Mouse (Mus musculus): ENCODE measurements around the gene 6030468B19Rik. TPM values are rescaled to one million over a fixed set of nuclear protein-coding genes. Genes with fewer than 3 reads are reported as not detected.
A peak's percentile ranks its signal among the peaks of the same experiment; 100 is the strongest.
"Not testable (repeated sequence)": the region's sequence is repeated elsewhere in the genome, so short reads cannot be mapped to it uniquely, and the experiment has no call there.

Gene 6030468B19Rik
- total RNA-seq, 2 experiments from 2014 or later = not detected

DNA sequence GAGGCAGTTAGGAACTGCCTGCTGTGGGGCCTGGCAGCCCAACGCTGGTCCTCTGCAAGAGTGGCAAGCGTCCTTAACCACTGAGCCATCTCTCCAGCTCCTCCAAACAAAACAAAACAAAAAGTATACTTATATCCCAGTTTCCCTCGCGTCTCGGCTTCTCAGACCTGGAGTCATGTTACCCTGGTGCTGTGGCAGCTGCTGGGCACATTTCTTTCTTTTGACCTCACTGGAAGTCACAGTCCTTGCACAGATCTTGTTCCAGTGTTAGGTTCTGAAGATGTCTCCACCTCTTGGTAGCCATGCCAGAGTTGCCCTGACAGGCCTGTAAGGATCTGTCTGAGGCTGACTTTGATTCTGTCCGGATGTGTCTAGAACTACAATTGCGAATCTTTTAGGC is 4.2 kb downstream of the 6030468B19Rik start:
- DNase-seq (ENCODE audit: low spot score in 2 of 2) = no peak

DNA sequence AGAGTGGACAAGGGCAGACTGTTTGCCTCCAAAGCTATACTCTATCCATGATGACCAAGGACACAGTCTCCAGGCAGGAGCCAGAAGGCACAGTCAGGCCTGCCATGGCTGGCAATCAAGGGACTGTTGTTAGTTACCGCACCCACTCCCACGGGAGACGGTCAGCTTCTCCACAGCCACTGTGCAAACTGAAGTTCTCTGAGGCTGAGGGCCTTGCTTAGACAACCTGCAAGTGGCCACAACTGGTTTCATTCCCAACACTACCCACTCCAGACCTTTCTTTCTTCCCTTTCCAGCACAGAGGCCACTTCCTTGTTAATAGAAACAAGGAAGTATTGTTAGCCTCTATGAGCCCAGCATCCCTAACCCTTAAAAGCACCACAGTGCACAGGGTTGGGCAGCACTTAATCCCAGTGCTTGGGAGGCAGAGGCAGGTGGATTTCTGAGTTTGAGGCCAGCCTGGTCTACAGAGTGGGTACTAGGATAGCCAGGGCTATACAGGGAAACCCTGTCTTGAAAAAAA is 5.8 kb downstream of the 6030468B19Rik start:
- no peak for DNase-seq (ENCODE audit: low spot score in 2 of 2)

DNA sequence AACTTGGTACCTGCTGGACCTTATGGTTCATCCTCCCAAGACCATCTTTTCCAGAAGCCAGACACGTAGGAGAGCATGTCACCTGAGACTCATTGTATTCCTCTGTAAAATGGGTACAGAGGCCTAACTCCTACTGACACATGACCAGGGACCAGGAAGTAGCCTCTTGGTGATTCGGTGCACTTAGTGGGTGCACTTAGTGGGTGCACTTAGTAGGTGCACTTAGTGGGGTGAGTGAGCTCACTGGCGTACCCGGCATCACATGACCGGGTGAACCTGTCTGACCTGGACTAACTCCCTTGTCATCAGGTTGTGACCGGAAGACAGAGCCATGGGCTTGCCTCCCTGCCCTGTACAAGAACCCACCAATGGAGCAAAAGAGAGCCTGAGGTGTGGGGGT is 9.3 kb downstream of the 6030468B19Rik start:
- DNase-seq (ENCODE audit: low spot score in 2 of 2) = no peak

DNA sequence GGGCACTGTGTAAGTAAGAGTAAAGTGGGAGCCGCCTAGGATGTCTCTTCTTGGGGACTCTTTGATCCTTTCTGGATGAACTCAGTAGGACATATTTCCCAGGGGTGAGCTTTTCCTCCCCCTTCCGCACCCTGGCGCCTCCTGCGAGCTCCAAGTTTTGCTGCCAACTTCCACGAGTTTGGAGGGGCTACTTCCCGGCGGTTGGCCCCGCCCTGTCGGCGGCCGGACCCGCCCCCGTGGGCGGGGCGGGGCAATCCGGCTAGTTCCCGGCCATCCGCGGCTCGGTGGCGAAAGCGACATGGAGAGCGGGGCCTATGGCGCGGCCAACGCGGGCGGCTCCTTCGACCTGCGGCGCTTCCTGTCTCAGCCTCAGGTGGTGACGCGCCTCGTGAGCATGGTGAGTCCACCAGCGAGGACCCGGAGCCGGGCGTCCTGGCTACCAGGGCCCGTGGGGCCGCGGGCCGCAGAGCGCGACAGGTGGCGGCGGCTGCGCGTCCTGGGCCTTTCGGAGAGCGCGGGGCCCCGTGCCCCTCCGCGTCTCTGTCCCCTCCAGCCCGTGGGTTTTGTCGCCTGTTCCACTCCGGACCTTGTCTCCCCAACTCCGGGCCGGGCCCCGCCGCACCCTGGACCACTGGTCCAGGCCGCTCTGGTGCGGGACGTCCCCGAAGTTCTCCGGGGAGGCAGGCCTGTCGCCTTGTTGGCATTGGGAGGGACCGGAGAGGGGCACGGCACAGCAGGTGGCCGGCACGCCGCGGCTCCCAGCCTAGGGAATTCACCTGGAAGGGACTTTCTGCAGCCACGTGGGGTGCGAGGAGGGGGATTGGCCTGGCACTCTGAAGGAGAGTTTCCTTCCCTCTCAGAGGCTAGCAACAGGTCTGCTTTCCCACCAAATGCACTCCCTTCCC is 12.2 kb downstream of the 6030468B19Rik start, which contains the start of the genes Gm20708 and Syngr2:
Gene Gm20708, plus strand, starts transcription at position 262 of the 905 bp plus-strand sequence.
Gene Syngr2, plus strand, starts transcription at position 262 of the 905 bp plus-strand sequence.
- DNase-seq (ENCODE audit: low spot score in 2 of 2) = peak; percentile 75 to 82

DNA sequence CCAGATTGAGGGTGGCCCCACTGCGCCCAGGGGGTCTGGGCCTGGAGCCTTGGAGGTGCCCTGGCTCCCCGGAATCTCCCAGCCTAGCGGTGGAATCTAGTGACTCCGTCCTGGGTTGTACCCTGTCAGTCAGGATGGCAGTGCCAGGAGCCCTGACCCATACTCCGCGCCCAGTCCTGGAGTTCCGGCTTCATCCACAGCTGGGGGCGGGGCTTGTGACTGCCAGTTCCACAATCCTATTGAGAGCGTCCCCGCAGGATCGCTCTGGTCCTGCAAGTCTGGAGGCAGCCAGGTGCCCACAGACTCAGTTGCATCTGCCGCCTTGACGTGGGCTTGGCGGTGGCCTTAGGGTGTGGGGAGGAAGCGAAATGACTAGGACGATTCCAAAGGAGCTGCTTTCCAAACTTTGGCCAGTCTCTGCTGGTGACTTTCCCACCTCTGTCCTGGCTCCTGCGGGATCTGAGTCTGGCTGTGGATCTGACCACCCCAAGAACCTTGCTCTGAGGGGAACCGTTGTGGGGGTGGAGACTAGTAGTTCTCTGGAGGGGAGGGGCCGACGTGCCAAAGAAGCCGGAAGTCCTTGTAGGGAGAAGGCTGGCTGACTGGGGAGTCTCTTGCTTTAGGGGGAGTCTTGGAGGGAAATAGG is 13.1 kb downstream of the 6030468B19Rik start:
- peak; percentile 86 for DNase-seq (ENCODE audit: low spot score in 2 of 2)

DNA sequence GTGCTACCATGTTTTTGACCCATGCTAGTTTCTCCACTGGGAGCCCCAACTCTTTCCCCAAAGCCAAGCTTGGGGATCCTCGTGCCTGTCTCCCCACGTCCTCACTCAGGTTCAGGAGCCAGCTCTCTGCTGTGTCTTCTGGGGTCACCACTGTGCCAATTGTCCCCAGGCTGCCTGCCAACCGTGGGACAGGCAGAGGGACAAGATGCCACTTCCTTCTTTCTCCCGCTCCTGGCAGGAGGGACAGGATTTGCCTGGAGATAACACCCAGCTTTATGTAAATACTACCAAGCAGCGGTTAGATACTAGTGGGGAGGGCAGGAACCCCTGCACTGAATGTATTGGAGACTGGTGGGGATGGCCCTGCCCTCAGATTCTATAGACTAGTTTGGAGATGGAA is 16.4 kb downstream of the 6030468B19Rik start:
- no peak for DNase-seq (ENCODE audit: low spot score in 2 of 2)

DNA sequence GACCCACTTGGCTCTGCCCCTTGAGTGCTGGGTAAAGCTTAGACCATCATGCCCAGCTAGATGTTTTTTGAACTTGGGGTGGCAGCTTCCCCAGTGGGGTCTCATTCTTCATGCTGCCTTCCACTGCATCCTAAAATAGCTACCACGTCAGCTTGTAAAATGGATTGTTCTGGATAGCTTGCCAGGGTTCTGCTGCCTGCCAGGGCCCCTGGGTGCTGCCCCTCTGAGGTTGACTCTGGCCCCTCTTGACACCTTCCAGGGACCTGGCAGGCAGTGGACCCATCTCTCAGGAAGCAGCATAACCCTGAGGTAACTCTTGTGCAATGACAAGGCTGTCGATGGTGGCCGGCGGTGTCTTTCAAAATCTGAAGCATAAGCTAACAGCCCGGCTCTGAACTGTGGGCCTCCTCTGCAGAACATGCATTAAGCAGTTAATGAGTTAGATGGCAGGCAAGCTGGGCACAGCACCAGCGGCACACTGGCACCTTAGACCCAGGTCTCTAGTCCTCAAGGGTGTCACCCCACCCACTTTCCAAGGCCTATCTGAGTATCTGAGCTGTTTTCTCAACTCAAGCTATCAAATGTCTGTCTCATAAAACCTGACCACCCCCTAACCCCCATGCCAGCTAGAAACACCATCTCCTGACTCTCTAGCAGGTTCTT is 17.4 kb downstream of the 6030468B19Rik start:
- DNase-seq (ENCODE audit: low spot score in 2 of 2) = no peak

DNA sequence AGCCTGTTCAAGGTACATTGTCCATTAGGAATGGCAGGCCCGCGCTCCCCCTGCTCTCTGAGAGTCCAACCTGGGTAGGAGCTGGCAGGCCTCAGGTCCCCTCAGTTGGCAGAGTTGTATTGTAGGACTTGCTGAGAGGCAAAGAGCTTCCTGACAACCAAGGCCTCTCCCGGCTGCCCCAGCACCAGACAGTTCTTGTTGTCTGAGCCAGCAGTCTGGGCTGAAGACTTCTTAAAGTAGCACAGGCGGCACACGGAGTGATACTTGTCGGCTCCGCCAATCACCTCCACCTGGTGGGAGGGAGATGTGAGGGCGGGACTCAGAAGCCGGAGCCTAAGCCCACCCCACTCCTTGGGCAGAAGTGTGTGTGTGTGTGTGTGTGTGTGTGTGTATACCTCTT is 18.4 kb downstream of the 6030468B19Rik start:
- DNase-seq (ENCODE audit: low spot score in 2 of 2) = not testable (repeated sequence)

DNA sequence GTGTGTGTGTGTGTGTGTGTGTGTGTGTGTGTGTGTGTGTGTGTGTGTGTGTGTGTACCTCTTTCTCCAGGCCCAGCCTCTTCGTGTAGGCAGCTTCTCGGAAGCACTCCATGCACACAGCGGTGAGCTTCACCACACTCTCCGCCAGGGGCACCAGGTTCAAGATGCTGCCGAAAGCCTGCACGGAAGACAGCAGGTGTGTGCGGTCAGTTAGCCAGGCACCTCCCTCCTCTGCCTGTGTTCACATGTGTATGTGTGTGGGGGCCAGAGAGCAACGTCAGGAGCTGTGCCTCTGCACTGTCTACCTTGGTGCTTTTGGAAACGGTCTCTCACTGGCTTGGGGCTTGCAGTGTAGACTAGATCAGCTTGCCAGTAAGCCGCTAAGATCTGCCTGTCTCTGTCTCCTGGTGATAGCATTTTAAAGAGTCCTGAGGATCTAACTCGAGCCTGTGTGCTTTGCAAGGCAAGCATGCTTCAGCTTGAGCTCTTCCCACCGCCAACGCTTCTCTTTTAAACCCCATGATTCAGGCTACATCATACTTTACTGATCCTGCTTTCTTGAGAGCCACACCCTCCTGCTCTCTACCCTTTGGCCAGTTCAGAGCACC is 19.0 kb downstream of the 6030468B19Rik start:
- DNase-seq (ENCODE audit: low spot score in 2 of 2) = no peak

DNA sequence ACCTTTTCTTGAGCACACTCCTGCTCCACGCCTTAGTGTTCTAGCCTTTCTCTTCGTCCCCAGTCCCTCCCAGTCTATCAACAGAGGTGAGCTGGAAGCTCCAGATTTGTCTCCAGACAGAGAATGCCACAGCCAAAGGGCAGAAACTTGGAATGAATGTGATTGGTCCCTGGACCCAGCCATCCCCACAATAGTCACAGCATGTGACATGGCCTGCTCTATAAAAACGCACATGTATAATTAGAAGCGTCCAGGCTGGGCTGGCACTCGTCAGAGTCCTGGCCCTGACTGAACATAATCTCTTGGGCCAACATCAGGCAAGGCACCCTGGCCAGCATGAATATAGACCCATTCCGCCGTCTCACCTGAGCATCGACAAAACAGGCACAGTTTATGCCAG is 21.6 kb downstream of the 6030468B19Rik start:
- no peak for DNase-seq (ENCODE audit: low spot score in 2 of 2)

DNA sequence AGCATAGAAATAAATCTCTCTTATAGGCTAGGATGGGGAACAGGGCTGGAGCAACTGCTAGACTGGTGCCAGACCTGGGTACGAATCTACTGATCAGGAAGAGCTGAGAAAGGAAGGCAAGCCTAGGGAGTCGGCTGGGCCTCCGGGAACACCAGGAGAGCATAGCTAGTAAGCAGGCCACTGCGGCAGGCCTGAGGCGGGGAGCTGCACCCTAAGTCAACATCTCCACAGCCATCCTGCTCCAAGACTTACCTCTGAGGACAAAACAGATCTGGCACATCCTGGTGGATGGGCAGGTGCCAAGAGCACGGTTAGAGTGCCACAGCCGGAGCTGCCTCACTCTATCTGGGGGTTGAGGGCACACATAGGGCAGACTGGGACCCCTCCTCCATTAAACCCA is 22.7 kb downstream of the 6030468B19Rik start:
- DNase-seq (ENCODE audit: low spot score in 2 of 2) = no peak

DNA sequence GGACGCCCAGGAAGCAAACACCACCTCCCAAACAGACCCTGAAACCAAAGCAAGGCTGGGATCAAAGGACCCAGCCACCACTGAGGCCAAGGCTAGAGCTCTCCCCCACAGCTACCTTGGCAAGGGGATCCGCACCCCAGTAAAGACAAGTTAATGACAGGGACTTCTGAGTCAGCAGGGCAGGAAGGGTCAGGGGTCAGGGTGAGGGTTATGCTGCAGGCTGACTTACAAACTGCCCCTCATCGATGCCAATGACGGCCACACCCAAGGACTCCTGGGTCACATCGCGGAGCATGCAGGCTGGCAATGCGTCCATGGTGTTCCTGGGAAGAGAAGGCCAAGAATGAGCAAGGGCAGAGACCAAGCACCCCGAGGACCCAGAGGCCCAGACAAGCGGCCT is 24.4 kb downstream of the 6030468B19Rik start:
- DNase-seq (ENCODE audit: low spot score in 2 of 2) = no peak

DNA sequence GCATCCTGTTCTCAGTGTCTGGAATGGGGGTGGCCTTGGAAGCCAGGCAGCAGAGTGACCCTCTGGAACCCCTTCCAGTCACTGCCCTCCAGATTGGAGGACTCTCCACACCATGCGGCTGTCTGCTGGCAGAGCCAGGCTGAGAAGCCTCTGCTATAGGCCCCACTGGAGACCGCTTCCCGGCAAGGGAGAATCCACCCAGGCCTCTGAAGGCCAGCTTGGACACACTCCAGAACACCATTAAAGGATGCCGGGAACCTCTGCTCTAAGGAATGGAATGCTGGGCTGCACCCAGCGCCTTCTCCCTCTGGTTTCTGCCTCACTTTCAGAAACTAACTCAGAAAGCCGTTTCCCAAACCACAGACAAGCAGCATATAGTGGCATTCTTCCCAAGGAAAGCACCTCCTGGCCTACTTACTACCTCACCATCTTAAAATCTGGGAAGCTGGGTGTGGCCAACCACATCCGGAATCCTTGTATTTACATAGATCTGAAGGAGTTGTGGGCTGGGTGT is 25.3 kb downstream of the 6030468B19Rik start:
- DNase-seq (ENCODE audit: low spot score in 2 of 2) = no peak

DNA sequence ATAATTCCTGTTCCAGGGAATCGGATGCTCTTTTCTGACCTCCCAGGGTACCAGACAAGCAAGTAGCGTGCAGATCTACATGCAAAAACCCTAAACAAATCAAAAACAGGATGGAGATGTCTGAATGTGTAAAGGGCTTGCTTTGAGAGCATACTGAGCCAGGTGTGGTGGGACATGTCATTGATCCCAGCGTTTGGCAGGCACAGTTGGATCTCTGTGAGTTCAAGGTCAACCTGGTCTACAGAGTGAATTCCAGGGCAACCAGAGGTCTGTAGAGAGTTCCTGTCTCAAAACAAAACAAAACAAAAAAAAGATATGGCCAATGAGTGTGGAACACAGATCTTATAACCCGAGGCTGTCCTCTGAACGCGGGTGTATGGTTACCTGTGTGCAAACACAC is 26.0 kb downstream of the 6030468B19Rik start:
- DNase-seq (ENCODE audit: low spot score in 2 of 2) = no peak

DNA sequence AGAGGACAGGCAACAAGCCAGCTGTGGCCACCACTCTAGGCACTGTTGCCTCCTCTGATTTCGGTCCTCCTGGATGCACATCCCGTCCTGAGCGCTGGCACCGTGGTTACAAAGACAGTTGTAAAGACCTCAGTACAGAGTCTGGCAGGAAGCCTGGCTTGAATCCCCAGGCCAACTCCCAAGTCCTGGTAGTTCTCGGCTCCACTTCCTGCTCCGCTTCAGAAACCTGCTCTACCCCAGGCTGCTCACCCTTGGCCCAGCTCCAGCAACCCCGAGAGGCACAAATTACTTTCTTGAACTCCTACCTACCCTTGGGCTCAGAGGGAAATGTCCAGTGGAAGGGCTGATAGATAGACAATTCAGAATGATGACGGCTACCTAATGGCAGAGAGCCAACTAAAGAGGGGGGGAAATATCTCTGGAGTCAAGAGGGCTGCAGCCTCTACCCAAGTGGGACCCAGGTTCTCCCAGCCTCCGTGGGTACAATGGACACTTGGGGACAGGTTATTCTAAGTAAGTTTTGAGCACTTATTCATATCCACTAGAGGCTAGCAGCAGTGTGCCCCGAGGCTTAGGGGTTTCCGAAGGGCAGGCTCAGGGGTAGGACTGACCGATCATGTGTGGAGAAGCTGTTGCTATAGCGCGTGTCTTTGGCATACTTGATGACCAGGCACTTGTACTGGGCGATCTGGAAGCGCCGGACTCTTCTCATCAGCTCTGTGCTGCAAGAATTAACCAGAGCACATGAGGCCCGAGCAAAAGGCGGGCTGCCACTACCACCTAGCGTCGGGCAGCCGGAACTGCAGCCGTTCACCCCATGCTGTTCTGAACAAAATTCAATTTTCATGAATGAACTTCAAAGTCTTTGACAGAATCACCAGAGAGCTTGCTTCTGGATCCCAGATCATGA is 26.9 kb downstream of the 6030468B19Rik start:
- DNase-seq (ENCODE audit: low spot score in 2 of 2) = peak; percentile 77 to 78

DNA sequence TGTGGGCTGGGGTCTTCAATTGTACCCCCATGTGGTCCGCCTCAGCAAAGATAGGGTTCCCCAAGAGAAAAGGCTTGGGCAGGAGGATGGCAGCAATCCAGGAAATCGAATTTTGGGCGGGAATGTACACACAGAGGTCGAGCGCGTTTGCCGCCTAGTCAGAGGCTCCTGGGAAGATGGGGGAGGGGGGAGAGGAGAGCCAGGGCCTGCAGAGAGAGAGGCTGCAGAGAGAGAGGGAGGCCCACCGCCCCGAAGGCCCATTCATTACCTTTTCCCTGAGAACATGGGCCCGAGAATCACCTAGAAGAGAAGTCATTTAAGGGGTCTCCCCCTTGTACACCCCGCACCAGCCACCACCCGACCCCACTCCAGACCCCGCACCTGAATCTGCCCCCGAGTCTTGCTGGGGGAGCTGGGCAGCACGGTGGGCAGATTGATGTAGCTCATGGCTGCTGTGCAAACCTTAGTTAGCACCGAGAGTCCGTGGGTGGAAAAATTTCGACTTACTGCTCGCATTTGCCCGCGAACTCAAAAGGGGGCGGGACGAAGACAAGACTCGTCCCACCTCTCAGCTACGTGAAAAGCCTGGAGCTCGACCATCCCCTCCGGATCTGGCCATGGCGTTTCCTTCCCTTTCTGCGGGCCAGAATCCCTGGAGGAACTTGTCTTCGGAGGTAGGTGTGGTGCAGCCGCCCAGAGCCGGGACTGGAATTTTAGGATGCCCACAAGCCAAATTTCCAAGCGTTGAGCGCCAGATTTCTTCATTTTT is 28.1 kb downstream of the 6030468B19Rik start, which contains the start of the genes Afmid and Tk1:
Gene Afmid, plus strand, starts transcription at position 592 of the 769 bp plus-strand sequence.
Gene Tk1, minus strand, starts transcription at position 760 of the 769 bp plus-strand sequence.
- peak; percentile 44 to 50 for DNase-seq (ENCODE audit: low spot score in 2 of 2)

DNA sequence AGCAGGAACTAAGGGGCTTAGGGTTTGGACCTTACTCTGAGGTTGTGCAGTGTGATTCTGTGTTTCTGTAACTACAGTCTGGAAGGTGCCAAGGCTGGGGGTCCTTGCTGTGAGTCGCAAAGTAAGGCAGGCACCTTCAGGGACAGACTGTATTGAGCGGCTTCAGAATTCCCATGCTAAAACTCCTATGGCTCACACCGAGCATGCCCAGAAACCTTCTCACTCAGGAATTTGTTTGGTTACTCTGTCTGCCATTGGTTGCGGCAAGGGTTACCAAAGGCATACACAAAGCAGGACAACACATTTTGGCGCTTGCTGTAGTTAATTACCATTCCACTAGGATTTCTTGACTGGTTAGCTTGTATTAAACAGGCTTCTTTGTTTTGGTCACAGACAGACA is 28.7 kb downstream of the 6030468B19Rik start:
- DNase-seq (ENCODE audit: low spot score in 2 of 2) = no peak

DNA sequence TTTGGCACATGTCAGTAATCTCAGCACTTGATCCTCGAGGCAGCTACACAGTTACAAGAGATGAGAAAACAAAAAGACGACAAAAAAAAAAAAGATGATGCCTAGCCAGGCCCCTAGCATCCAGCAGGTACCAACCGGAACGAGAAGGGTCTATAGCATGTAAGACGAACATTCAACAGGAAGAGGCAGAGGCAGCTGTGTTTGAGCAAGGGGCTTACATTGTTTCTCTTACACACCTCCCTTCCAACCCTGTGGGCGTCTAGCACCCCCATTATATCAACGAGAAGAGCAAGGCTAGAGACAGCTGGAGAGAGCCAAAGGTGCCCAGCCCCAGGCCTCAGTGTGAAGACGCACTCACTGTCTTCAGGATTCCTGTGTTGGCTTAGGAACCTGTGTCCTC is 29.5 kb downstream of the 6030468B19Rik start:
- DNase-seq (ENCODE audit: low spot score in 2 of 2) = no peak

DNA sequence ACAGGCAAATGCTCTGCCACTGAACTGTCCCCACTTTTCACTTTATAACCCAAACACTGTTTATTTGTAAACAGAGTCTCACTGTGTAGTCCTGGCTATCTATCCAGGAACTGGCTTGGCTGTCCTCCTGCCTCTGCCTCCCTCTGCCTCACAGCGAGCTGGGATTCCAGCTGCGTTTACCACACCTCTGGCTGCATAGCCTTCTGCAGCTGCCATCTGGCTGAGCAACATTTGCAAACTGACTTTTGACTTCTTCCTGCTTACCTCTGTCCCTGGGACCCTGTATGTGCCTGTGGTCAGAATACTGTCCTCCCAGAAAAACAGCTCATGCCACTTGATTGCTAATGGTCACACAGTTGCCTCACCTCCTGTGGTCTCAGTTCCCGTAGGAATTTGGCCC is 29.9 kb downstream of the 6030468B19Rik start:
- DNase-seq (ENCODE audit: low spot score in 2 of 2) = no peak

Measured in adrenal gland, adult 18-20 months (tissue).